Mouse (Mus musculus) MEL (cell line): ENCODE results near the gene Gm20388. TPM values are rescaled to one million over a fixed set of nuclear protein-coding genes. Genes with fewer than 3 reads are reported as not detected.

Experiments
- DNase-seq: peaks from one replicate; pipeline ENCODE4 v3.0.0; 2011; ENCODE audit warnings: low read depth, low spot score
- H3K27ac ChIP-seq: 2 replicates; pipeline ENCODE4 v1.5.1; 2012; ENCODE audit warnings: low read depth, mild to moderate bottlenecking, control low read depth, low read length, moderate library complexity; ENCODE audit not compliant: control insufficient read depth
- H3K27me3 ChIP-seq, 2 experiments: fragments of 150-350 bp in 1 of 2; sonication (generic) in 1 of 2; 2 replicates each; pipeline ENCODE4 v1.6.1; 2012; ENCODE audit warnings: low read length in 2 of 2, mild to moderate bottlenecking in 2 of 2, improper control_type of control experiment in 1 of 2, moderate library complexity in 1 of 2; ENCODE audit not compliant: insufficient read depth in 2 of 2, control insufficient read depth in 1 of 2
- H3K36me3 ChIP-seq, 2 experiments: 2 replicates each; pipeline ENCODE4 v1.6.1; 2012 to 2014; ENCODE audit warnings: low read length in 2 of 2, improper control_type of control experiment in 1 of 2, inconsistent platforms in 1 of 2, mild to moderate bottlenecking in 1 of 2; ENCODE audit not compliant: insufficient read depth in 2 of 2, control insufficient read depth in 1 of 2
- H3K4me1 ChIP-seq, 2 experiments: fragments of 150-350 bp in 1 of 2; sonication (generic) in 1 of 2; 2 replicates each; pipeline ENCODE4 v1.6.1; 2012; ENCODE audit warnings: low read length in 2 of 2, improper control_type of control experiment in 1 of 2, mild to moderate bottlenecking in 1 of 2; ENCODE audit not compliant: insufficient read depth in 2 of 2, control insufficient read depth in 1 of 2
- H3K4me3 ChIP-seq, 2 experiments: fragments of 150-350 bp in 1 of 2; sonication (generic) in 1 of 2; 2 replicates each; pipeline ENCODE4 v1.5.1; 2012; ENCODE audit warnings: low read depth in 2 of 2, low read length in 2 of 2, mild to moderate bottlenecking in 2 of 2, moderate library complexity in 2 of 2, control low read depth in 1 of 2, improper control_type of control experiment in 1 of 2; ENCODE audit not compliant: control insufficient read depth in 1 of 2, insufficient read depth in 1 of 2
- H3K79me2 ChIP-seq: 2 replicates; pipeline ENCODE4 v1.6.1; 2012; ENCODE audit warnings: mild to moderate bottlenecking, low read length, moderate library complexity; ENCODE audit not compliant: control insufficient read depth, poor library complexity, insufficient read depth
- H3K9ac ChIP-seq: 2 replicates; pipeline ENCODE4 v1.6.1; 2012; ENCODE audit warnings: low read depth, mild to moderate bottlenecking, control low read depth, low read length, moderate library complexity; ENCODE audit not compliant: control insufficient read depth, poor library complexity, severe bottlenecking
- H3K9me3 ChIP-seq: fragments of 150-350 bp; sonication (generic); replicated peaks from 2 replicates; pipeline ENCODE4 v1.6.1; 2012; ENCODE audit warnings: mild to moderate bottlenecking, low read length, improper control_type of control experiment, moderate library complexity; ENCODE audit not compliant: insufficient read depth
- BHLHE40 ChIP-seq: IDR thresholded peaks from 2 replicates; pipeline ENCODE4 v1.6.1; 2012; ENCODE audit warnings: low read depth, mild to moderate bottlenecking, inconsistent platforms, low read length, improper control_type of control experiment, borderline replicate concordance
- CHD1 ChIP-seq: IDR thresholded peaks from 2 replicates; pipeline ENCODE4 v1.6.1; 2012; ENCODE audit warnings: low read depth, mild to moderate bottlenecking, inconsistent platforms, low read length, improper control_type of control experiment
- EP300 ChIP-seq, 2 experiments: IDR thresholded peaks; 2 replicates each; pipeline ENCODE4 v1.6.1; 2011; ENCODE audit warnings: improper control_type of control experiment in 2 of 2, low read length in 2 of 2, low read depth in 1 of 2, mild to moderate bottlenecking in 1 of 2
- ETS1 ChIP-seq: IDR thresholded peaks from 2 replicates; pipeline ENCODE4 v1.6.1; 2012; ENCODE audit warnings: low read depth, mild to moderate bottlenecking, inconsistent platforms, low read length, improper control_type of control experiment, moderate library complexity
- JUND ChIP-seq: IDR thresholded peaks from 2 replicates; pipeline ENCODE4 v1.6.1; 2011; ENCODE audit warnings: low read depth, mild to moderate bottlenecking, improper control_type of control experiment, low read length
- KAT2A ChIP-seq: conservative IDR thresholded peaks from 2 replicates; pipeline ENCODE4 v1.6.1; 2012; ENCODE audit warnings: low read depth, low read length, improper control_type of control experiment, inconsistent platforms
- MAX ChIP-seq: IDR thresholded peaks from 2 replicates; pipeline ENCODE4 v1.6.1; 2011; ENCODE audit warnings: low read length, improper control_type of control experiment
- MXI1 ChIP-seq: IDR thresholded peaks from 2 replicates; pipeline ENCODE4 v1.6.1; 2011; ENCODE audit warnings: mild to moderate bottlenecking, low read depth, low read length, improper control_type of control experiment
- MYB ChIP-seq: IDR thresholded peaks from 2 replicates; pipeline ENCODE4 v1.6.1; 2011; ENCODE audit warnings: mild to moderate bottlenecking, low read depth, low read length, improper control_type of control experiment
- MYC ChIP-seq: IDR thresholded peaks from 2 replicates; pipeline ENCODE4 v1.6.1; 2011; ENCODE audit warnings: low read depth, mild to moderate bottlenecking, low read length, improper control_type of control experiment, moderate library complexity
- NELFE ChIP-seq: IDR thresholded peaks from 2 replicates; pipeline ENCODE4 v1.6.1; 2011; ENCODE audit warnings: low read depth, low read length, improper control_type of control experiment
- POLR2AphosphoS2 ChIP-seq: IDR thresholded peaks from 2 replicates; pipeline ENCODE4 v1.6.1; 2011; ENCODE audit warnings: low read length, improper control_type of control experiment
- POLR2AphosphoS5 ChIP-seq: IDR thresholded peaks from 2 replicates; pipeline ENCODE4 v1.6.1; 2012; ENCODE audit warnings: low read depth, borderline replicate concordance, mild to moderate bottlenecking, inconsistent platforms, low read length, moderate library complexity, mixed read lengths
- RCOR1 ChIP-seq: IDR thresholded peaks from 2 replicates; pipeline ENCODE4 v1.6.1; 2012; ENCODE audit warnings: low read depth, mild to moderate bottlenecking, inconsistent platforms, low read length, improper control_type of control experiment
- TBP ChIP-seq: IDR thresholded peaks from 2 replicates; pipeline ENCODE4 v1.8.0; 2011; ENCODE audit warnings: low read depth, low read length, improper control_type of control experiment
- TCF12 ChIP-seq: IDR thresholded peaks from 2 replicates; pipeline ENCODE4 v1.6.1; 2014; ENCODE audit warnings: low read depth, mild to moderate bottlenecking, inconsistent platforms, low read length, improper control_type of control experiment, moderate library complexity
- USF1 ChIP-seq: IDR thresholded peaks from 2 replicates; pipeline ENCODE4 v1.6.1; 2014; ENCODE audit warnings: low read depth, mild to moderate bottlenecking, inconsistent platforms, low read length, improper control_type of control experiment, moderate library complexity
- USF2 ChIP-seq, 2 experiments: IDR thresholded peaks; 2 replicates each; pipeline ENCODE4 v1.6.1; 2011 to 2012; ENCODE audit warnings: improper control_type of control experiment in 2 of 2, low read length in 2 of 2, borderline replicate concordance in 1 of 2, inconsistent platforms in 1 of 2, low read depth in 1 of 2, mild to moderate bottlenecking in 1 of 2; ENCODE audit not compliant: insufficient read depth in 1 of 2
- ZC3H11A ChIP-seq: IDR thresholded peaks from 2 replicates; pipeline ENCODE4 v1.6.1; 2012; ENCODE audit warnings: low read depth, mild to moderate bottlenecking, inconsistent platforms, low read length, improper control_type of control experiment
- ZMIZ1 ChIP-seq: IDR thresholded peaks from 2 replicates; pipeline ENCODE4 v1.6.1; 2012; ENCODE audit warnings: low read depth, mild to moderate bottlenecking, inconsistent platforms, low read length, improper control_type of control experiment, moderate library complexity
- ZNF384 ChIP-seq: IDR thresholded peaks from 2 replicates; pipeline ENCODE4 v1.6.1; 2012; ENCODE audit warnings: low read depth, mild to moderate bottlenecking, inconsistent platforms, low read length, improper control_type of control experiment
- polyA plus RNA-seq, 2 experiments: library from polyadenylated mRNA; stranded (reverse) in 1 of 2; unstranded in 1 of 2; fragments of >175 nt in 1 of 2; fragments of >200 nt in 1 of 2; gene quantifications; 2 replicates each; pipeline versions ENCODE4 v1.2.1 to v1.2.4; 2012; ENCODE audit warnings: low replicate concordance in 2 of 2, low read depth in 1 of 2; ENCODE audit not compliant: insufficient read length in 2 of 2, insufficient read depth in 1 of 2, missing spikeins in 1 of 2
- total RNA-seq: library from RNA; depleted of rRNA; stranded (reverse); fragments of 300-350 nt; gene quantifications from 2 replicates; pipeline ENCODE4 v1.2.3, GENCODE M21; 2012

Gm20388 gene
- total and polyA plus RNA-seq, 3 experiments = 11.1 to 17.8 TPM; not detected in 1

- Histone ChIP-seq H3K27me3 (no peaks in the 10 kb centered on the region), H3K4me1 (0 out of 4 replicates have a peak, but pooled peaks cover 0 to 2% of the 10 kb centered on the region in 2 experiments), H3K9me3 (no peaks in the 10 kb centered on the region)
- no peak for DNase-seq
- TF ChIP-seq NELFE (no peak), POLR2AphosphoS5 (no peak), MAX (no peak), TCF12 (no peak), JUND (no peak), POLR2AphosphoS2 (no peak), ZMIZ1 (no peak), BHLHE40 (no peak), MYC (no peak), RCOR1 (no peak), ZNF384 (no peak), EP300 (IDR thresholded peaks at IDR 0.05; ENCODE audit: low read depth in 1 of 2, low read length in 2 of 2) (no peak), ZC3H11A (no peak), USF2 (IDR thresholded peaks at IDR 0.05; ENCODE audit: borderline replicate concordance in 1 of 2, insufficient read depth in 1 of 2, low read depth in 1 of 2, low read length in 2 of 2) (no peak), KAT2A (no peak), MXI1 (no peak), TBP (no peak), USF1 (no peak), CHD1 (no peak), ETS1 (no peak)
- TF ChIP-seq, all 39 proteins: peak for 0
- Histone ChIP-seq H3K4me3 (no peak overlapping the region), H3K9ac (no peak overlapping the region), H3K27ac (no peak overlapping the region), H3K36me3 (no peaks in the 10 kb centered on the region), H3K79me2 (peaks cover 2% of the 10 kb centered on the region; the same call in 1 of the 2 replicates)
These were observed 4324.9 kb downstream of the Gm20388 start for GRCm38 (mm10) chr8:124235536-124235935.

DNA sequence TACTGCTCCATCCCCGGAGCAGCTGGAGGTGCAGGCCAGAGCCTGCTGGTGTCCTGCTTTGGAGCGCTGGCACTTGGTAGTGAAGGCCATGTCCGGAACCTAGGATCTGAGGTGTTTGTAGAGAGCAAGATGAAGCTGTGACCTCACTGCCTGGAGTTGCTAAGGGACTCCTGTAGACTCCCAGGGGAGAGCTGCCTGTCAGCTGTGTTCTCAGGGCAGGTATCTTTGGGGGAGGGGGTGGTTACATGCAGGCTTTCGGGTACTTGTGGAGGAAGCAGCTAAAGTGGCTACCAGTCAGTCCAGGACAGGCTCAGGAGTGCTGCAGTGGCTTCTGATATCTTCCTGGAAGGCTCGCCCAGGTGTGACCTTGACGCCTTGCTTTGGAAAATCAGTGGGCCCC lies 4328.7 kb downstream of the Gm20388 start:
- Histone ChIP-seq H3K4me3 (no peak overlapping the region), H3K4me1 (no peaks in the 10 kb centered on the region), H3K27ac (no peak overlapping the region), H3K27me3 (no peaks in the 10 kb centered on the region), H3K9ac (no peak overlapping the region), H3K36me3 (no peaks in the 10 kb centered on the region), H3K79me2 (no peaks in the 10 kb centered on the region), H3K9me3 (no peaks in the 10 kb centered on the region)
- no peak for DNase-seq
- no peak for TF ChIP-seq ETS1
- no peak for TF ChIP-seq MYB
- TF ChIP-seq MAX = no peak
